ENCODE assay signal across 20 mouse cellular contexts in the genomic region with DNA sequence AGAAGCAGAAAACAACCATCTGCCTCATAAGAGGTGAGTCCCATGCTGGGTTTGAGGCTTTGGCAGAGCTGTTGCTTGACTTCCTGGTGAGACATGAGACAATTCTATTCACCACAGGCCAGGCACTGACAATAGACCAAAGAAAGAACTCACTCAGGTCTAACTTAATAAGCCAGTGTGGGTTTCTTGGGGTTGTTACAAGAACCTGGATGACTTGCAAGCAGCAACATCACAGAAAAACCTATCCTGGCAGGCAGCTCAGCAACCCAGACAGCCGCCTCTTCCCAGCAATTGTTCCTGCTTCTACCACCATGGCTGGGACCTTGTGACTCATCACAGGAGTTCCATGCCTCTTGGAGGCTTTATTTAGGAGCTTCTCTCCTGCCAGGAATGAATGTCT.
DNase-seq lines count a peak whose midpoint lies in the region; TF ChIP-seq lines count a peak whose summit lies in the region.
"Had no signal": no experiment of that assay in that cellular context is flagged by ENCODE, and none has a peak within 500 bp of the region (broad histone marks: within the 10 kb centered on the region; RNA-seq: fewer than 3 reads in every experiment).

No protein-coding gene starts in this region.

- TF ChIP-seq POLR2A in brain, embryonic 14.5 days (IDR thresholded peaks at IDR 0.05; ENCODE audit: borderline replicate concordance, extremely low read depth, insufficient read depth, insufficient read length, poor library complexity, severe bottlenecking), result no peak

- no peak overlapping the region for H3K27ac ChIP-seq in left cerebral cortex, adult 2 months
- H3K27ac ChIP-seq: embryonic facial prominence, embryonic 10.5 days; heart, embryonic 13.5 days; hindbrain, embryonic 13.5 days; limb, embryonic 15.5 days; liver, embryonic 15.5 days; midbrain, embryonic 12.5 days; stomach, embryonic 15.5 days had no signal

- TF ChIP-seq CTCF in left cerebral cortex, adult 2 months (IDR thresholded peaks at IDR 0.05), result no peak
- TF ChIP-seq CTCF in brain, embryonic 14.5 days (IDR thresholded peaks at IDR 0.05; ENCODE audit: borderline replicate concordance, extremely low read depth, insufficient read depth, insufficient read length), result no peak

- no peak overlapping the region for H3K4me3 ChIP-seq in left cerebral cortex, adult 2 months
- H3K4me3 ChIP-seq: embryonic facial prominence, embryonic 10.5 days; heart, embryonic 13.5 days; hindbrain, embryonic 13.5 days; limb, embryonic 15.5 days; liver, embryonic 15.5 days; midbrain, embryonic 12.5 days; stomach, embryonic 15.5 days had no signal

- intact Hi-C loops in left cerebral cortex, adult 2 months (cut with DNase I), result no loop called here

- peak; percentile 21 to 42 for DNase-seq in adrenal gland, adult (ENCODE audit: inconsistent age in 2 of 2, low spot score in 1 of 2)
- no peak for DNase-seq in adrenal gland, postnatal 10 days
- peak; percentile 52 to 55 for DNase-seq in left cerebral cortex, adult 18-20 months (ENCODE audit: low spot score in 2 of 2)
- no peak for DNase-seq in left cerebral cortex, adult 2 months (ENCODE audit: extremely low spot score in 1 of 2, low spot score in 2 of 2)
- DNase-seq in brain, embryonic 14.5 days (ENCODE audit: low read depth), result peak; percentile 15
- peak; percentile 33 to 53 for DNase-seq in cerebellum, postnatal 36 days
- no peak for DNase-seq in thymus, postnatal 10 days (ENCODE audit: low spot score in 2 of 2)
- DNase-seq in lung, postnatal 10 days, result no peak
- DNase-seq: heart, adult 11 months; kidney, adult 8-10 months; kidney, postnatal 36 days; spleen, adult 18-20 months; thymus, adult 2 months had no signal

Comparison
In these comparisons a context has a peak if more than half of its experiments do, and no peak if none do; other contexts are left out.
1. DNase-seq: peak in adrenal gland, adult (2 of 2), left cerebral cortex, adult 18-20 months (2 of 2), brain, embryonic 14.5 days (single experiment) and cerebellum, postnatal 36 days (2 of 2); none in adrenal gland, postnatal 10 days (single experiment), left cerebral cortex, adult 2 months (0 of 2), thymus, postnatal 10 days (0 of 2) and lung, postnatal 10 days (single experiment).